Mouse (Mus musculus): ENCODE measurements at regions not wholly inside any gene's neighbourhood (a gene's known extent, or its start where the extent isn't known, plus 50 kb on each side); places are given as distances from the start of the nearest gene placed in this dataset.
A peak's percentile ranks its signal among the peaks of the same experiment; 100 is the strongest.

DNA sequence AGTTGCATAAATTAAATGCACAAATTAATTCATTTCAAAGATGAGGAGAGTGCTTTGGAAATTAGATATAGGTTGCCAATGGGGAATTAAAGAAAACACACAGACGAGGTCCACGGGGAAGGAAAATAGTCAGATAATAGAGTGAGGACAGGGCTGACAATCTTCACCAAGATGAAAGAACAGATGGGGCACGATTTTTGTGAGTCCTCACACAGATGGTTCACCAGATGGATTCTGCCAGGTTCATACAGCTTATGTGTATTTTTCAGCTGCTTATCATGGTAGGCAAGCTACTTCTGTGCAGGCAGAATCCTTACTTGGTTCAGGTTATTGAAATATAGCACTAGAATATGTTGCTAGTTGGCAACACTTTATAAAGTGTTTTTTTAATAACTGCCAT, 1585.4 kb upstream of the Igfbp7 start:
- H3K27ac ChIP-seq (replicated peaks; ENCODE audit: low read depth, low read length) = no peak overlapping the region
- H3K9me3 ChIP-seq (ENCODE audit: control insufficient read depth, low read length) = no peaks in the 10 kb centered on the region
- no peak for ATAC-seq (ENCODE audit: low FRiP score, low read depth)
- TF ChIP-seq POLR2A (IDR thresholded peaks at IDR 0.05; ENCODE audit: borderline replicate concordance, extremely low read depth, insufficient read depth, insufficient read length) = no peak
- H3K4me1 ChIP-seq (ENCODE audit: control insufficient read depth, insufficient read depth, low read length) = no peaks in the 10 kb centered on the region
- H3K4me2 ChIP-seq (replicated peaks; ENCODE audit: low read depth, low read length, severe bottlenecking) = no peak overlapping the region
- H3K9ac ChIP-seq (ENCODE audit: low read depth, low read length, severe bottlenecking) = no peak overlapping the region
- no peaks in the 10 kb centered on the region for H3K36me3 ChIP-seq (ENCODE audit: control insufficient read depth, insufficient read depth, low read length)
- 69% methylated on average over 3 of the region's 3 CpGs for WGBS
- DNase-seq (ENCODE audit: low spot score) = no peak
- H3K27me3 ChIP-seq (ENCODE audit: control insufficient read depth, insufficient read depth, low read length) = no peaks in the 10 kb centered on the region
- H3K4me3 ChIP-seq (replicated peaks; ENCODE audit: low read length) = no peak overlapping the region

DNA sequence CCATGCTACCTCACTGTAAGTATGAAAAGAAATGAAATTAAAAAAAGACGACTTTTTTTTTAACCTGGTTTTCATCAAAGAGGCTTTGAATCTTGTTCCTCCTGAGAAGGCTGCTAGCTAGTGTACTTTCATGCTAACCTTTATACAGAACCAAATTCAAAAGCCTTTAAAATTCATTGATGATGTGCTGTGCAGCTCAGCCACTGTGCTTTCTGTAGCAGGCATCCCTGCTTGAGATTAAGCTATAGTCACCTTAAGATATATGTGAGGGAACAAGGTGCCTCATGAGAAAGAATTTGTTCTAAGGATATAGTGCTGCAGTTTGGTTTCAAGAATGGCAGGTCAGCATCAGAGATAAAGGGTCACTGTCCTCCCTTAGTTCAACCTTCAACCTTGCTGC, 1581.9 kb upstream of the Igfbp7 start:
- H3K27ac ChIP-seq (replicated peaks; ENCODE audit: low read depth, low read length) = no peak overlapping the region
- H3K27me3 ChIP-seq (ENCODE audit: control insufficient read depth, insufficient read depth, low read length) = no peaks in the 10 kb centered on the region
- no peak for DNase-seq (ENCODE audit: low spot score)
- no peak overlapping the region for H3K4me2 ChIP-seq (replicated peaks; ENCODE audit: low read depth, low read length, severe bottlenecking)
- H3K4me1 ChIP-seq (ENCODE audit: control insufficient read depth, insufficient read depth, low read length) = no peaks in the 10 kb centered on the region
- H3K36me3 ChIP-seq (ENCODE audit: control insufficient read depth, insufficient read depth, low read length) = no peaks in the 10 kb centered on the region
- ATAC-seq (ENCODE audit: low FRiP score, low read depth) = no peak
- no peaks in the 10 kb centered on the region for H3K9me3 ChIP-seq (ENCODE audit: control insufficient read depth, low read length)
- 80% methylated on average over 1 of the region's 1 CpGs for WGBS
- TF ChIP-seq POLR2A (IDR thresholded peaks at IDR 0.05; ENCODE audit: borderline replicate concordance, extremely low read depth, insufficient read depth, insufficient read length) = no peak
- H3K4me3 ChIP-seq (replicated peaks; ENCODE audit: low read length) = no peak overlapping the region
- no peak overlapping the region for H3K9ac ChIP-seq (ENCODE audit: low read depth, low read length, severe bottlenecking)

DNA sequence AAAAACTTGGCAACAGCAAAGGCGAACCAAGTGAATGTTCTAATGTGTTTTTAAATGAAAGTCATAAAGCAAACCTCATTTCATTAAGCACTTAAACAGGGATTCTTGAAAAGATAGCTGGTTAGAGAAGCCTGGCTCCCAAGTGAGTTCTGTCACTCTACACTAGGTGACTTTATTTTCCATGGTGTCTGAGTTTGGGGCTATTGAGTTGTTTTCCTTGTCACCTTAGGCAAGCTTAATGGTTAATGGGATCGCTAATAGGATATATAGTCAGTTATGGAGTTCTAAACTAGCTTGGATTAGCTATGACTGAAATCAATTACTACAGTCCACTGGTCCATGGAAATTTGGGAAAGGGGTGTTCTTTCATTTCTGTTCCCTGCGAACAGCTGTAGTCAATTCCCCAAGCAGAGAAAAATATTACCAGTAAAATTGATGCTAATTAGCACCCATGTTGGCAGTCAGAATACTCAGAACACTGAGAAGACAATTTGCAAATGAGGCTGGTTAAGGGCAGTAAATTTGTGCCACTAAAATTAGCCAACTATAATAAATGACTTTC, 1568.7 kb upstream of the Igfbp7 start:
- WGBS = 46% methylated on average over 3 of the region's 3 CpGs
- no peak overlapping the region for H3K4me3 ChIP-seq (replicated peaks; ENCODE audit: low read length)

DNA sequence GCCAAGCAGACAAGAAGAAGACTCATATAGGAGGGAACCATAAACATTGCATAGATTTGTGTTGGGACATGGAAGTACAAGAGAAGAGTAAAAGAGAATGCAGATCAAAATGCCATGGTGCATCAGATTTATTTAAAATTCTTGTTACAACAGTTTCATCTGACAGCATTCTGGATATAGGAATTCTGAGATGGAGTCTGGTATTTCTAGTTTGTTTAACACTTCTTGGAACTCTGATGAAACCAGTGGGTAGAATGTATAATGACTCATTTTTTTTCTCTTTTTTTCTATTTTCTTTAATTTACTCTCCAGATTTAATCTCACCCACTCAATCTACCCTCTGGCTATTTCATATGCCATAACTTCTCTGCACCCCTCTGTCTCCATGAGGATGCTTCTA, 1537.9 kb upstream of the Igfbp7 start:
- H3K27ac ChIP-seq (replicated peaks; ENCODE audit: low read depth, low read length) = no peak overlapping the region
- no peaks in the 10 kb centered on the region for H3K4me1 ChIP-seq (ENCODE audit: control insufficient read depth, insufficient read depth, low read length)
- H3K36me3 ChIP-seq (ENCODE audit: control insufficient read depth, insufficient read depth, low read length) = no peaks in the 10 kb centered on the region
- H3K4me3 ChIP-seq (replicated peaks; ENCODE audit: low read length) = no peak overlapping the region
- H3K9ac ChIP-seq (ENCODE audit: low read depth, low read length, severe bottlenecking) = no peak overlapping the region
- no peak overlapping the region for H3K4me2 ChIP-seq (replicated peaks; ENCODE audit: low read depth, low read length, severe bottlenecking)
- TF ChIP-seq POLR2A (IDR thresholded peaks at IDR 0.05; ENCODE audit: borderline replicate concordance, extremely low read depth, insufficient read depth, insufficient read length) = no peak
- ATAC-seq (ENCODE audit: low FRiP score, low read depth) (no peak), DNase-seq (ENCODE audit: low spot score) (no peak)
- no peaks in the 10 kb centered on the region for H3K27me3 ChIP-seq (ENCODE audit: control insufficient read depth, insufficient read depth, low read length)
- no peaks in the 10 kb centered on the region for H3K9me3 ChIP-seq (ENCODE audit: control insufficient read depth, low read length)

More for the DNA sequence above, 1568.7 kb upstream of the Igfbp7 start:
- DNase-seq (ENCODE audit: low spot score) (no peak), ATAC-seq (ENCODE audit: low FRiP score, low read depth) (no peak)
- Histone ChIP-seq H3K36me3 (ENCODE audit: control insufficient read depth, insufficient read depth, low read length) (no peaks in the 10 kb centered on the region), H3K4me1 (ENCODE audit: control insufficient read depth, insufficient read depth, low read length) (no peaks in the 10 kb centered on the region), H3K27me3 (ENCODE audit: control insufficient read depth, insufficient read depth, low read length) (no peaks in the 10 kb centered on the region), H3K9me3 (ENCODE audit: control insufficient read depth, low read length) (no peaks in the 10 kb centered on the region), H3K4me2 (replicated peaks; ENCODE audit: low read depth, low read length, severe bottlenecking) (no peak overlapping the region), H3K27ac (replicated peaks; ENCODE audit: low read depth, low read length) (no peak overlapping the region), H3K9ac (ENCODE audit: low read depth, low read length, severe bottlenecking) (no peak overlapping the region)
- no peak for TF ChIP-seq POLR2A (IDR thresholded peaks at IDR 0.05; ENCODE audit: borderline replicate concordance, extremely low read depth, insufficient read depth, insufficient read length)

DNA sequence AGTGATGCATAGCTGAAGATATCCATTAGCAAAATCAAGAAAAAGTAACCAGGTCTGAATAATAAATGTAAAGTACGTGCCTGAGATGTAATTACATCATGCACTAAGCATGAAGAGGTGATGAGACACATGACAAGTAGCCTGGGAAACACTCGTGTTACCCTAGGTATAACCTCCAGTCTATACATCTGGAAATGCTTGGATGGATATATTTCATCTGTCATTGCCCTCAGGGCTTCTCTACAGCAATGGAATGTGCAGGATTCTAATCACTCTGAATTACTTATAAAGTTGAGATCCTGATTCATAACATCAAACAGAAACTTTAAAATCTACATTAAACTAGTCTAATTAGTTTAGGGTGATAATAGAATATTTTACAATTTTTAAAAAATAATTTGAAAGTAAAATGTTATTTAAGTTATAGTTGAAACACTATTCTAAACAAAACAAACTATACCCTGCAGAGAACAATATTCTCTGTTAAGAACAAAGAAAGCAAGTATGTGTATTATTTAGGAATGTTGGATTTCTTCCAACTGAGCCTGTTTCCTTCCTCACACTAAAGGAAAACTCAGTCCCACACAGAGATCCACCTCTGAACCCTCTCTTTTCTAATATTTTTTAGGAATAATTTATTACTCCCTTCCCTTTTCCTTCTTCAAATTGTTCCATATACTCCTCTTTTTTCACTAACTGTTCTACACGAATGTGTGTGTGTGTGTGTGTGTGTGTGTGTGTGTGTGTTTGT, 1514.2 kb upstream of the Igfbp7 start:
- no peaks in the 10 kb centered on the region for H3K27me3 ChIP-seq (ENCODE audit: control insufficient read depth, insufficient read depth, low read length)
- no peak for TF ChIP-seq POLR2A (IDR thresholded peaks at IDR 0.05; ENCODE audit: borderline replicate concordance, extremely low read depth, insufficient read depth, insufficient read length)
- H3K4me2 ChIP-seq (replicated peaks; ENCODE audit: low read depth, low read length, severe bottlenecking) = no peak overlapping the region
- H3K36me3 ChIP-seq (ENCODE audit: control insufficient read depth, insufficient read depth, low read length) = no peaks in the 10 kb centered on the region
- no peaks in the 10 kb centered on the region for H3K4me1 ChIP-seq (ENCODE audit: control insufficient read depth, insufficient read depth, low read length)
- H3K9ac ChIP-seq (ENCODE audit: low read depth, low read length, severe bottlenecking) = no peak overlapping the region
- peak; percentile 51 for DNase-seq (ENCODE audit: low spot score)
- no peaks in the 10 kb centered on the region for H3K9me3 ChIP-seq (ENCODE audit: control insufficient read depth, low read length)
- H3K27ac ChIP-seq (replicated peaks; ENCODE audit: low read depth, low read length) = no peak overlapping the region
- 0 out of 2 replicates have a peak, but pooled peaks have one; percentile 55 for ATAC-seq (ENCODE audit: low FRiP score, low read depth)
- WGBS = 33% methylated on average over 3 of the region's 3 CpGs
- H3K4me3 ChIP-seq (replicated peaks; ENCODE audit: low read length) = no peak overlapping the region

All from limb, embryonic 14.5 days (tissue).